Mouse (Mus musculus) kidney, adult 2 months (tissue): Measurements from ENCODE around the gene Usp16.

Experiments used
- CTCF ChIP-seq: fragments of 200-500 bp; conservative IDR thresholded peaks from 2 replicates; pipeline ENCODE4 v1.5.1; 2011; ENCODE audit warnings: low read depth, mild to moderate bottlenecking, control low read depth, low read length, moderate library complexity, mixed read lengths; ENCODE audit not compliant: insufficient read depth, insufficient read length
- POLR2A ChIP-seq: fragments of 200-500 bp; IDR thresholded peaks from one replicate; pipeline ENCODE4 v1.6.1; 2011; ENCODE audit warnings: low read depth, low read length, control low read depth

DNA sequence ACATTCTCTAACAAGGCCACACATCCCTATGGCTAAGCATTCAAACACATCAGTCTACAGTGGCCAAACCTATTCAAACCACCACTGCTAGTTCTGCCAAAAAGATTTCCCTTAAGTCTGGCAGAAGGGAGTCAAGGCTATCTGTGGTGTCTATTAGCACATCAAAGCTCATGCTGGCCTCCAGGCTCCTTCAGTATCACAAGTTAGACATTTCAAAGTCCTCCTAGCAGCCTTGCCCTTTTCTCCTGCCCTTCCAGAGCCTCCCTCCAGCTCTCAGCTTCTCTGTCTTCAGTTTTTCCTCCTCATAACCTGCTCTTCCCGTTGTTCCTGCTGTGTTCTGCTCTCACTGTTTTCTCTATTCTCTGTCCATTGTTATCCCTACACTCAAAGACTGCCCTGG, 10.4 kb upstream of the Usp16 start:
- no peak for TF ChIP-seq POLR2A
- no peak for TF ChIP-seq CTCF
